Mouse (Mus musculus): Measurements from ENCODE around the gene Ccdc122. TPM values are rescaled to one million over a fixed set of nuclear protein-coding genes. Genes with fewer than 3 reads are reported as not detected.

Ccdc122 gene
- polyA plus RNA-seq, 1 experiment from 2014 or later = 1.5 TPM

Other genes starting within 250 kb of the Ccdc122 start
- gene Lacc1, start 132 bp downstream of the Ccdc122 start, polyA plus RNA-seq (2016; fragmentation: Nextera tagmentation; extraction: Ambion mirVana) = 5.5 TPM in 2 replicates
- 36.7 and 37.9 TPM in 2 replicates for gene Enox1, start 120.0 kb downstream of the Ccdc122 start, polyA plus RNA-seq (2016; fragmentation: Nextera tagmentation; extraction: Ambion mirVana)